Mouse (Mus musculus) stomach, adult 2 months (tissue): ENCODE data around the gene Krtap5-4. TPM values are rescaled to one million over a fixed set of nuclear protein-coding genes. Genes with fewer than 3 reads are reported as not detected.

ENCODE experiments used
- polyA plus RNA-seq: library from polyadenylated mRNA; depleted of rRNA; stranded (reverse); fragments of >200 nt; gene quantifications from 2 replicates; pipeline ENCODE4 v1.2.3, GENCODE M21; 2012; rRNA removed

The Krtap5-4 gene
- polyA plus RNA-seq: not detected in 2 replicates

DNA sequence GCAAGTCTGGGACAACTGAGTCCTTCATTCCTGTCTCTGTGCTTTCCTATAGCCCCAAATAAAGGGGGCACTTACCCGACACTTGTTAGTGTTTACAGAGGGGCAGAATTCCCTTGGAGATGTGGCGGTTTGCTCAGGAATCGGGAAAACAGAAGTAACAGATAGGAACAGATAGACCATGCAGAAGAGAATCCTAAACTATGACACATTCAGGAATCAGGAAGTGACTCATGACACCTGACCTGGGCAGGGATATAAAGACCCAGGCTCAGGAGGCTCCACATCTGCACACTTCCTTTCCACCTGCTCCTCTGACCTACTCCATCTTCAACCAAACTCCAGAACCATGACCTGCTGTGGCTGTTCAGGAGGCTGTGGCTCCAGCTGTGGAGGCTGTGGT lies at the start of gene Krtap5-4:
Gene Krtap5-4, plus strand, starts transcription at position 301 of the 400 bp plus-strand sequence.

DNA sequence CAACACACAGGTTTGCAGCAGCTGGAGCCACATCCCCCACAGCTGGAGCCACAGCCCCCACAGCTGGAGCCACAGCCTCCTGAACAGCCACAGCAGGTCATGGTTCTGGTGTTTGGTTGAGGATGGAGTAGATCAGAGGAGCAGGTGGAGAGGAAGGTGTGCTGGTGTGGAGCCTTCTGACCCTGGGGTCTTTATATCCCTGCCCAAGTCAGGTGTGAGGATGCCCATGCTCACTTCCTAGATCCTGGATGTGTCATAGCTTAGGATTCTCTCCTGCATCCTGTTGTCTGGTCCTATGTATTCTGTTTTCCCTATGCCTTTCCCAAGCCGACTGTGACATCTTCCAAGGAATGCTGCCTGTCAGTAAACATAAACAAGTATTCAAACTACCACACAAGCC lies 45.1 kb upstream of the Krtap5-4 start, which contains the start of gene Gm2431:
Gene Gm2431, minus strand, starts transcription at position 101 of the 400 bp plus-strand sequence.

DNA sequence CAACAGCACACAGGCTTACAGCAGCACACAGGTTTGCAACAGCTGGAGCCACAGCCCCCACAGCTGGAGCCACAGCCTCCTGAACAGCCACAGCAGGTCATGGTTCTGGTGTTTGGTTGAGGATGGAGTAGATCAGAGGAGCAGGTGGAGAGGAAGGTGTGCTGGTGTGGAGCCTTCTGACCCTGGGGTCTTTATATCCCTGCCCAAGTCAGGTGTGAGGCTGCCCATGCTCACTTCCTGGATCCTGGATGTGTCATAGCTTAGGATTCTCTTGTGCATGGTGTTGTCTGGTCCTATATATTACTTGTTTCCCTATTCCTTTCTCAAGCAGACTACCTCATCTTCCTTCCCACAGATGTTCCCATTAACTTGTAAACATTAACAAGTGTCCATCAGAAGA lies 29.1 kb upstream of the Krtap5-4 start, which contains the start of gene Gm4559:
Gene Gm4559, minus strand, starts transcription at position 101 of the 400 bp plus-strand sequence.

DNA sequence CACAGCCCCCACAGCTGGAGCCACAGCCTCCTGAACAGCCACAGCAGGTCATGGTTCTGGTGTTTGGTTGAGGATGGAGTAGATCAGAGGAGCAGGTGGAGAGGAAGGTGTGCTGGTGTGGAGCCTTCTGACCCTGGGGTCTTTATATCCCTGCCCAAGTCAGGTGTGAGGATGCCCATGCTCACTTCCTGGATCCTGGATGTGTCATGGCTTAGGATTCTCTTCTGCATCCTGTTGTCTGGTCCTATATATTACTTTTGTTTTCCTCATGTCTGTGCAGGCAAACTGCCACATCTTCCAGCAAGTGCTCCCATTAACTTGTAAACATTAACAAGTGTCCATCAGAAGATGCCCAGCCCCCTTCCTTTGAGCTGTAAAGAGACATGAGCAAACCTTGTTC lies 6.3 kb upstream of the Krtap5-4 start, which contains the start of gene Krtap5-1:
Gene Krtap5-1, minus strand, starts transcription at position 101 of the 400 bp plus-strand sequence.

Other genes with a start within 250 kb of the Krtap5-4 start
- gene Mob2, start 242.5 kb upstream of the Krtap5-4 start, polyA plus RNA-seq: 27.5 and 29.5 TPM in 2 replicates
- 3.0 and 6.7 TPM in 2 replicates for gene Dusp8, start 207.7 kb upstream of the Krtap5-4 start, polyA plus RNA-seq
- gene Gm45618, start 182.8 kb upstream of the Krtap5-4 start, polyA plus RNA-seq: not detected in 2 replicates
- not detected in 2 replicates for gene Gm39115, start 167.5 kb upstream of the Krtap5-4 start, polyA plus RNA-seq
- gene Gm45337, start 158.9 kb upstream of the Krtap5-4 start, polyA plus RNA-seq: not detected in 2 replicates
- not detected in 2 replicates for gene Gm29735, start 146.4 kb upstream of the Krtap5-4 start, polyA plus RNA-seq
- not detected in 2 replicates for gene Gm4553, start 137.8 kb upstream of the Krtap5-4 start, polyA plus RNA-seq
- not detected in 2 replicates for gene Krtap5-2, start 127.5 kb upstream of the Krtap5-4 start, polyA plus RNA-seq
- gene Gm10153, start 113.2 kb upstream of the Krtap5-4 start, polyA plus RNA-seq: not detected in 2 replicates
- gene Krtap5-3, start 102.2 kb upstream of the Krtap5-4 start, polyA plus RNA-seq: not detected in 2 replicates
- gene Gm7579, start 91.7 kb upstream of the Krtap5-4 start, polyA plus RNA-seq: not detected in 2 replicates
- gene Krtap5-5, start 73.6 kb upstream of the Krtap5-4 start, polyA plus RNA-seq: not detected in 2 replicates
- not detected in 2 replicates for gene Gm40460, start 62.5 kb upstream of the Krtap5-4 start, polyA plus RNA-seq
- not detected in 2 replicates for gene Gm2431, start 45.2 kb upstream of the Krtap5-4 start, polyA plus RNA-seq
- not detected in 2 replicates for gene Gm4559, start 29.2 kb upstream of the Krtap5-4 start, polyA plus RNA-seq
- not detected in 2 replicates for gene Krtap5-1, start 6.4 kb upstream of the Krtap5-4 start, polyA plus RNA-seq
- 22.3 and 31.2 TPM in 2 replicates for gene Ifitm10, start 70.2 kb downstream of the Krtap5-4 start, polyA plus RNA-seq
- not detected in 2 replicates for gene Gm49369, start 79.1 kb downstream of the Krtap5-4 start, polyA plus RNA-seq
- 387 and 475 TPM in 2 replicates for gene Ctsd, start 84.5 kb downstream of the Krtap5-4 start, polyA plus RNA-seq
- gene Syt8, start 131.3 kb downstream of the Krtap5-4 start, polyA plus RNA-seq: 608 and 659 TPM in 2 replicates
- 22.6 and 28.4 TPM in 2 replicates for gene Tnni2, start 138.3 kb downstream of the Krtap5-4 start, polyA plus RNA-seq
- 48.6 and 56.0 TPM in 2 replicates for gene Lsp1, start 157.3 kb downstream of the Krtap5-4 start, polyA plus RNA-seq
- 10.3 and 17.4 TPM in 2 replicates for gene Tnnt3, start 195.3 kb downstream of the Krtap5-4 start, polyA plus RNA-seq
- gene Mrpl23, start 229.1 kb downstream of the Krtap5-4 start, polyA plus RNA-seq: 2.2 and 3.9 TPM in 2 replicates